Mouse (Mus musculus) spleen, adult 2 months (tissue): ENCODE results near the gene Apol7b. TPM values are rescaled to one million over a fixed set of nuclear protein-coding genes. Genes with fewer than 3 reads are reported as not detected.
"Not testable (repeated sequence)": the region's sequence is repeated elsewhere in the genome, so short reads cannot be mapped to it uniquely, and the experiment has no call there.

Experiments used
- DNase-seq, 2 experiments: peaks; one replicate each; pipeline versions ENCODE4 v3.0.0 to v3.0.0-alpha.2; 2012 to 2021; ENCODE audit warnings: low spot score in 2 of 2, low read depth in 1 of 2
- H3K27ac ChIP-seq: fragments of 200-500 bp; 2 replicates; pipeline ENCODE4 v1.5.1; 2012; ENCODE audit warnings: low read length, inconsistent platforms; ENCODE audit not compliant: insufficient read depth
- H3K27me3 ChIP-seq: fragments of 200-500 bp; 2 replicates; pipeline ENCODE4 v1.6.1; 2012; ENCODE audit warnings: mild to moderate bottlenecking, moderate library complexity, low read length, inconsistent platforms; ENCODE audit not compliant: control insufficient read depth, insufficient read depth
- H3K36me3 ChIP-seq: fragments of 200-500 bp; 2 replicates; pipeline ENCODE4 v1.6.1; 2012; ENCODE audit warnings: mild to moderate bottlenecking, low read length, inconsistent platforms; ENCODE audit not compliant: control insufficient read depth, insufficient read depth
- H3K4me1 ChIP-seq: fragments of 200-500 bp; 2 replicates; pipeline ENCODE4 v1.6.1; 2011; ENCODE audit warnings: inconsistent platforms; ENCODE audit not compliant: control insufficient read depth, insufficient read depth, insufficient read length
- H3K4me3 ChIP-seq: fragments of 200-500 bp; 2 replicates; pipeline ENCODE4 v1.5.1; 2011; ENCODE audit warnings: mild to moderate bottlenecking, inconsistent platforms; ENCODE audit not compliant: insufficient read depth, insufficient read length; ENCODE audit errors: extremely low read depth
- WGBS: fragments of 180-500 bp; shearing (Covaris S2); methylation state at CpG from one replicate; pipeline ENCODE4 v1.1.7; 2018; 5-methylcytosine and 5-hydroxymethylcytosine counted together
- polyA plus RNA-seq: library from polyadenylated mRNA; depleted of rRNA; stranded (reverse); fragments of >200 nt; gene quantifications from 2 replicates; pipeline ENCODE4 v1.2.3, GENCODE M21; 2012

Gene Apol7b
- polyA plus RNA-seq, 1 experiment: 0.11 TPM

DNA sequence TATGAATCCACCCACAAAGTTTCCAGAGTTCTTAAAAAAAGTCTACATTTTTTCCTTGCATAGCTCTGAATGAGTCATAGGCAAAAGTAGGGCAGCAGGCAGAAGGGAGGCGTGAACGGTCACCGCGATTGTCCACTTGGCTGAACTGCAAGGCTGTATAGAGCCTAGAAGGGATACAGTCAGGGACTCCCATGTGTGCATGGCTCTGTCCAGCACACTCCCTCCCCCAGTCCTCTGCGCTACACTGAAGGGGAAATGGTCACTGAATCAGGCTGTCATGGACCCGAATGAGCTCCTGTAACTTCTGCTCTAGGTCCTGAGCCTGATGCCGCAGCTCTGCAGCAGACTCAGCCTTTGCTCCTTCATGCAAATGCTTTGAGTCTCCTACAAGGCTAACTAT lies 24.4 kb downstream of the Apol7b start:
- H3K27ac ChIP-seq, H3K27me3 ChIP-seq, DNase-seq, H3K4me1 ChIP-seq, H3K4me3 ChIP-seq, H3K36me3 ChIP-seq: not testable (repeated sequence)
- WGBS: 46% methylated on average over 3 of the region's 7 CpGs

DNA sequence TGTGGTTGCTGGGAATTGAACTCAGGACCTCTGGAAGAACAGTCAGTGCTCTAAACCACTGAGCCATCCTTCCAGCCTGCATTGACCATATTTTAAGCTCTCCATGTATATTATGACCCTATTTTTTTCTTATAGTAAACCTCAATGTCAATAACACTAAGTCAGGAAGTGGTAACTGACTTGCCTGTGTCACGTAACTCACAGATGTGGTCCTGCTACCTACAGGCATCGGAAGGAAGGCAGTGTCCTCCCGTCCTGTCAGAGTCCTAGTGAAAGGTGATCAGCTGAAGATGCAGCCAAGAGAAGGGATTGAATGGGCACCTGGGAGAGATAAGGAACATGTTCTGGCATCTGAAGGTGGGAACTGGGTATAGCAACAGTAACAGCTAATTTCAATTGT lies 27.6 kb downstream of the Apol7b start:
- DNase-seq, H3K4me3 ChIP-seq, H3K27ac ChIP-seq, H3K36me3 ChIP-seq, H3K27me3 ChIP-seq, H3K4me1 ChIP-seq: not testable (repeated sequence)
- no CpG with 5 or more reads among the region's 3 CpGs for WGBS

DNA sequence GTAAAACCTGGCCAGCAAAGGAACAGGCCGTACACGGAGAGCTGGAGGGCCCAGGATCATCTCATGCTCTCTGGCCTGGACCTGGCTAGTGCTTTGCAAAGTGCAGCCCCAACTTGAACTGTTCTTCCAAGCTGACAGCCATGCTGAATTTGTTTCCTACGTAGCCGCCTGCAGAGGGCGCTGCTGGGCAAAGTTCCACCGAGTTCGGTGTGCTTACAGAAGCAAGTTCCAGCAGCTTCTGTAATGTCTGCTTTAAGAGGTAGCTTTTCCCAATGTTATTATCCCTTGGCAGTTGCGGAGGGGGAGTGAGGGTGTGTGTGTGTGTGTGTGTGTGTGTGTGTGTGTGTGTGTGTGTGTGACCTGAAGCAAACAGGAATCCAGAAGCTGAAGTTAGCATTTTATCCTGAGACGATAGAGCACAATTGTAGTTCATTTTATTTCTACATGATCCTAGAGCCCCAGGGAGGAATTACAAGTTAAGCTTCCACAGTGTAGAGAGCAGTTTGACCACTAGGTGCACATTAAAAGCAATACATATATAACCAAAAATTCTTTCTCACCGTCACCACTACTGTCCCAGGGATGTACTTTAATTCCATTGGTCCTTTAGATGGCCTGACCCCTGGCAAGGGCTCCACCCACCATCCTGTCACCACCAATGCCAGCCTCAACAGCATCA lies 30.5 kb downstream of the Apol7b start:
- not testable (repeated sequence) for H3K27ac ChIP-seq, H3K27me3 ChIP-seq, H3K4me1 ChIP-seq, DNase-seq, H3K4me3 ChIP-seq, H3K36me3 ChIP-seq
- WGBS: 16% methylated on average over 4 of the region's 10 CpGs

DNA sequence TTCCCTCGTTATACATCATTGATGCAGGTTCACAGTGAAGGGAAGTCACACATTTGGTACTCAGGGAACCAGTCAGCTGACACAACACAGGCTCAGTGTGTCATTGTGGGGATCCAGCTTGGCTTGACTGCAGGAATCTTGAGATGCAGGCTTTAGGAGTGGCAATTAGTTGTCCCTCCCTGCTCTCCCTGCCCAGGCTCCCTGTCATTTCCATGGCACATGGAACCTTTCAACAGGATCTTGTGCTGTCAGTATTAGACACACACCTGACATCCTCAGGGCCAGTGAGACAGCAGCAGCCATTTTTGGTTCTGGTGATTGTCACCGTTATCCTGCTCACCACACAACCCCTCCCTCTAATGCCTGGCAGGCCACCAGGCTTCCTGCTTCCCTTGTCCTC lies 31.6 kb downstream of the Apol7b start:
- H3K27ac ChIP-seq, H3K27me3 ChIP-seq, H3K4me3 ChIP-seq, H3K36me3 ChIP-seq, DNase-seq, H3K4me1 ChIP-seq: not testable (repeated sequence)
- WGBS: 55% methylated on average over 2 of the region's 2 CpGs

DNA sequence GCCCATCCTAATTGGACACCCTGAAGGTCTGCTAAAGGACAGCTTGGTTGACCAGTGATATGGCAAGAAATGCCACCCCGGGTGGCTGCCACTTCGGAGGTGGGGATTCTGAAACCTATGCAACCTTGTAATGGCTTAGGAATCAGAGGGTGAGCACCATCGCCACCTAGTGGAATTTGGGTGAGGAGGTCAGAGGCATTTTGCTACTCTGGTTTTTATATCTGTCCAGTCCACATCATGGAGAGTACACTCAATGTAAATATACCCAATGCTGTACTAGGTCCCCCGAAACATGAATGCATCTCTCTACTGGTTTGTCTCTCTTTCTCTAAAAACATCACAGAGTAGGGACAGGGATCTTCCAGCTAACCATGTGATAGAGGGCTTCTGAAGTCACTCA lies 34.6 kb downstream of the Apol7b start:
- not testable (repeated sequence) for DNase-seq, H3K4me3 ChIP-seq, H3K27ac ChIP-seq, H3K27me3 ChIP-seq, H3K36me3 ChIP-seq, H3K4me1 ChIP-seq
- 18% methylated on average over 4 of the region's 4 CpGs for WGBS

DNA sequence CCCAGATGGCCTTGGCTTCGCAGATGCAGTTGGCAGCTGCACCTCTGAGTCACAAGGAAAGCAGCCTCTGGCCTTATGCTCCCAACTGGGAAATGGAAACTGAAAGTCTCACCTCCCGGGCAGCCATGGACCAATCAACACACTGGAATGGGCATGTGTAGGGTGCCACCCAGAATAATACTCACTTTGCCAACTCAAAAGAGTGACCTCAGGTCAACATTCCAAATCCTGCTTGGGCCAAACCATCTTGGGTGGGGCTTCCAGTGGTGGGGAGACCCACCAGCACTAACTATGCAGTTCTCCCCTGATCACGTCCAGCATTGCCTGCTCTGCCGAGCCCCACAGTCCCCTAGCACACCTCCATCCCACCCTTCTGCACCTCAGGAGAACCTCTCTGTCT lies 36.3 kb downstream of the Apol7b start, which contains the start of gene Apol9a:
Gene Apol9a (minus strand): TSS at position 101 of the 400 bp plus-strand sequence.
- not testable (repeated sequence) for H3K27me3 ChIP-seq, H3K27ac ChIP-seq, H3K36me3 ChIP-seq, H3K4me3 ChIP-seq, H3K4me1 ChIP-seq, DNase-seq
- 63% methylated on average over 1 of the region's 4 CpGs for WGBS

DNA sequence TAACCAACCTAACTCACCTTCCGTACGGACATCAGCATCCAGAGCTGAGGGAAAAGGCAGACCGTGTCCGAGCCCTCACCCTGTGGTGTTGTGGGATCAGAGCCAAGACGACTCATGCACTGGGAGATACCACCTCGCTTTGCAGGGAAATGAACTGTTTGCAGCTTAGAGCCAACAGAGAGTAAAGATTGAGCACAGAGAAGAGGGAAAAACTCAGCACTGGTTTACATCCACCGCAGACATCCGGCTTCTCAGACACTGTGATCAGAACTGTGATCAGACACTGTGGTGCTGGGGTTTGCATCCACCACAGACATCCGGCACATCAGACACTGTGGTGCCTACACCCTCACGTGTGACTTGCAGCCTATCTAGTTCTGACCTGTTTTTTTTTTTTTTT lies 40.9 kb downstream of the Apol7b start:
- 76% methylated on average over 10 of the region's 10 CpGs for WGBS
- H3K27ac ChIP-seq, H3K4me3 ChIP-seq, H3K4me1 ChIP-seq, H3K36me3 ChIP-seq, H3K27me3 ChIP-seq: not testable (repeated sequence)
- peak; percentile 4 to 50 for DNase-seq

DNA sequence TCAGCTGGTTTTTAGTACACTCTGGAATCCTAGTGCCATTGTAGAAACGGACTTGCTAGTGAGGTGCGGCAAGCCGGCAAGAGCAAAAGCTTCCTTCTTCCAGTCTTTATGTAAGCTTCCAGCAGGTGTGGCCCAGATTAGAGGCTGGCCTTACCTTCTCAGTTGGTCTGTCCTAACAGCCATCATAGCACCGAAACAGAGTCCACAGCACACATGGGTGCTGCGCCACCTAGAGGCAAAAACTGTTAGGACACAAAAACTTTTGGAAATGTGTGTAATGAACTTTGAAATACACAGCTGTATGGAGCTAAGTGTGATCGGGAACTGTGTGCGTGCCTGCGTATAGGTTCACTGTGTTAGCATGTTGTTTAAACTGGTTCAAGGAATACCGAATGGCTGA lies 48.3 kb downstream of the Apol7b start, which contains the start of gene Apol7a:
Gene Apol7a (minus strand): TSS at position 84 of the 400 bp plus-strand sequence.
- not testable (repeated sequence) for H3K4me3 ChIP-seq, H3K27ac ChIP-seq, H3K36me3 ChIP-seq, H3K4me1 ChIP-seq, H3K27me3 ChIP-seq, DNase-seq
- 65% methylated on average over 9 of the region's 9 CpGs for WGBS

DNA sequence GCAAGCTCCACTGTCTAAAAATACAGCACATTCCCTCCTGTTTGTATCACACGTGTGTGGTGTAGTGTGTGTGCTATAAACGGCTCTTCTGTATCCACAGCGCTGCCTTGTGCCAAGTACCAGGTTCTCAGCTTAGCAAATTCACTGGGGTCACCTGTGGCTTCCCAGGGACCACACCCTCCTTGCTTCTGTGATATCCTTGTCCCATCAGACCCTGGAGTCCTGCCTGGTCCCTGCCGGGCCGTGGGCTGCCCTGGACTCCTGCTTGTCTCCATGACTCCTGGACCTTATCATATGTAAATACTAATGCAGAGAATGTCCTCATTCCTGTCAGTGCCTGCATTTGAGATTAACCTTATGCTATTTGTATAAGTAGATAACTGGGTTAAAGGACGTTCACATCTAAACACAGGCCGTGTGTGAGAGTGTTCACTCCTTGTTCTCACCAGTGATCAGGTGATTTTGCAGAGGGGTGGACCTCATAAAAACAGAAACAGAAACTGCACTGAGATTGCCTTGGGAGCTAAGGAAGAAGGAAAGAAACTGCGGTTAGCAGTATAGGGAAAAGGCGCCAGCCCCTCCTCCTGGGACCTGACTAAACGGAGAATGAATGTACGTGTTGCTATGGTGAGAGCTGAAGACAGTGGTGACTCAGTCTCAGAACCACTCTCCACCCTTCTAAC lies 49.7 kb downstream of the Apol7b start:
- not testable (repeated sequence) for H3K36me3 ChIP-seq, H3K4me1 ChIP-seq, H3K27me3 ChIP-seq, H3K4me3 ChIP-seq, H3K27ac ChIP-seq, DNase-seq
- 77% methylated on average over 11 of the region's 11 CpGs for WGBS

DNA sequence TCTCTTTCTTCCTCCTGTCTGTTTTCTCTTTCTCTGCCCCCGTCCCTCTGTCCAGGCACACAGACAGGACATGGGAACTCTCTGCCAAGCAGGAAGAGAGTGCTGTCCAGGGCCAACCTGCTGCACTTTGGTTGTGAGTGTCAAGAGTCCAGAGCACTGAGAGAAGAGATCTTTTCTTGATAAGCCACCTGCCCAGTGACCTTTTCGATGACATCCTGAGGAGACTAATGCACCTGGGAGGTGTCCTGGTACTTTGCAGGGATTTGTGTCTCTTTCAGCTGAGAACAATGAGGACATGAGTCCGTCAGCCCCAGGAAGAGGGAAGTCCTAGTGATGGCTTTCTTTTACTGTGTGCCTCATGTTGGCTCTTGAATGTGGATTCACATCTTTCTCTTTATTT lies 53.5 kb downstream of the Apol7b start:
- WGBS: 50% methylated on average over 3 of the region's 3 CpGs
- H3K36me3 ChIP-seq, H3K4me3 ChIP-seq, H3K27ac ChIP-seq, DNase-seq, H3K27me3 ChIP-seq, H3K4me1 ChIP-seq: not testable (repeated sequence)
